11 mouse cellular contexts compared by ENCODE assay signal in genomic region chr5:35103086-35103485, GRCm38 (mm10). TPM values are rescaled to one million over a fixed set of nuclear protein-coding genes. Genes with fewer than 3 reads are reported as not detected.
DNase-seq lines count a peak whose midpoint lies in the region; ATAC-seq and TF ChIP-seq lines count a peak whose summit lies in the region.
"Had no signal": no experiment of that assay in that cellular context is flagged by ENCODE, and none has a peak within 500 bp of the region (broad histone marks: within the 10 kb centered on the region; RNA-seq: fewer than 3 reads in every experiment).

No protein-coding gene starts in this region.

- no peak overlapping the region for H3K4me3 ChIP-seq in heart, adult 2 months
- H3K4me3 ChIP-seq in limb, embryonic 15.5 days: no peak overlapping the region
- H3K4me3 ChIP-seq in limb, embryonic 10.5 days: no peak overlapping the region
- peak overlapping the region; percentile 74 to 96; a peak in 3 of 4 replicates for H3K4me3 ChIP-seq in liver, embryonic 14.5 days (ENCODE audit: insufficient read depth in 1 of 2, low read depth in 2 of 2, low read length in 2 of 2)
- no peak overlapping the region for H3K4me3 ChIP-seq in neural tube, embryonic 15.5 days (replicated peaks)

- no peak for TF ChIP-seq EP300 in heart, adult 2 months (IDR thresholded peaks at IDR 0.05; ENCODE audit: insufficient read depth, low read depth, low read length)
- no peak for TF ChIP-seq EP300 in liver, embryonic 14.5 days (IDR thresholded peaks at IDR 0.05; ENCODE audit: low read depth)

- no peaks in the 10 kb centered on the region for H3K9me3 ChIP-seq in limb, embryonic 15.5 days
- H3K9me3 ChIP-seq in limb, embryonic 10.5 days (replicated peaks): no peaks in the 10 kb centered on the region
- no peaks in the 10 kb centered on the region for H3K9me3 ChIP-seq in liver, embryonic 14.5 days (ENCODE audit: control insufficient read depth, low read length)
- no peaks in the 10 kb centered on the region for H3K9me3 ChIP-seq in neural tube, embryonic 15.5 days (replicated peaks)

- no peak for ATAC-seq in limb, embryonic 15.5 days (ENCODE audit: insufficient number of reproducible peaks, low FRiP score, low TSS enrichment, low read depth)
- no peak for ATAC-seq in liver, embryonic 14.5 days (ENCODE audit: insufficient read depth)
- no peak for ATAC-seq in neural tube, embryonic 15.5 days (ENCODE audit: low FRiP score)
- ATAC-seq: activated CD4-positive, CD25-positive, alpha-beta regulatory T cell, adult 4 months had no signal

- DNase-seq in heart, adult 11 months: peak; percentile 86
- no peak for DNase-seq in heart, adult 2 months
- DNase-seq in limb, embryonic 10.5 days (ENCODE audit: low spot score): no peak
- DNase-seq in liver, embryonic 14.5 days (ENCODE audit: low read depth in 3 of 3, low spot score in 3 of 3): no peak
- DNase-seq in left cerebral cortex, adult 11 months (ENCODE audit: low spot score): no peak
- DNase-seq in natural killer cell, adult 2 months (ENCODE audit: low spot score in 2 of 2): no peak
- DNase-seq: cerebellum, postnatal 36 days; kidney, adult 9 months had no signal

- peaks cover 5% of the 10 kb centered on the region for H3K4me1 ChIP-seq in heart, adult 2 months (ENCODE audit: control insufficient read depth, insufficient read depth, low read length)
- peaks cover 24% of the 10 kb centered on the region for H3K4me1 ChIP-seq in limb, embryonic 15.5 days
- H3K4me1 ChIP-seq in limb, embryonic 10.5 days: peaks cover 21% of the 10 kb centered on the region
- peaks cover 19 to 21% of the 10 kb centered on the region in 2 experiments for H3K4me1 ChIP-seq in liver, embryonic 14.5 days (replicated peaks; ENCODE audit: control insufficient read depth in 2 of 2, insufficient read depth in 2 of 2, low read length in 1 of 2)
- peaks cover 30% of the 10 kb centered on the region for H3K4me1 ChIP-seq in neural tube, embryonic 15.5 days

- H3K4me2 ChIP-seq in limb, embryonic 15.5 days: no peak overlapping the region
- peak overlapping the region; percentile 92 for H3K4me2 ChIP-seq in liver, embryonic 14.5 days (ENCODE audit: low read depth)
- H3K4me2 ChIP-seq in neural tube, embryonic 15.5 days: peak overlapping the region; percentile 78

- H3K9ac ChIP-seq in heart, adult 2 months (ENCODE audit: low read depth, low read length): no peak overlapping the region
- H3K9ac ChIP-seq in limb, embryonic 15.5 days: 0 out of 2 replicates have a peak overlapping the region, but pooled peaks have one; percentile 8
- no peak overlapping the region; the same call in 1 of the 2 replicates for H3K9ac ChIP-seq in liver, embryonic 14.5 days (replicated peaks)
- no peak overlapping the region for H3K9ac ChIP-seq in neural tube, embryonic 15.5 days (replicated peaks)

- no peak for TF ChIP-seq CTCF in heart, adult 2 months (IDR thresholded peaks at IDR 0.05)
- no peak for TF ChIP-seq CTCF in liver, embryonic 14.5 days (IDR thresholded peaks at IDR 0.05; ENCODE audit: low read depth)

- intact Hi-C loops in heart, adult 2 months (cut with DNase I): no loop called here

- H3K36me3 ChIP-seq in heart, adult 2 months (ENCODE audit: control insufficient read depth, insufficient read depth, low read length): no peaks in the 10 kb centered on the region
- H3K36me3 ChIP-seq in limb, embryonic 15.5 days: peaks cover 49% of the 10 kb centered on the region
- peaks cover 46% of the 10 kb centered on the region for H3K36me3 ChIP-seq in limb, embryonic 10.5 days
- peaks cover 34% of the 10 kb centered on the region for H3K36me3 ChIP-seq in liver, embryonic 14.5 days (replicated peaks; ENCODE audit: control insufficient read depth, insufficient read depth, low read depth)
- H3K36me3 ChIP-seq in neural tube, embryonic 15.5 days: peaks cover 43% of the 10 kb centered on the region

- no peak for TF ChIP-seq POLR2A in heart, adult 2 months (IDR thresholded peaks at IDR 0.05; ENCODE audit: insufficient read depth, low read depth, low read length)

- H3K79me2 ChIP-seq in heart, adult 2 months (replicated peaks; ENCODE audit: control insufficient read depth, insufficient read depth, low read length): peaks cover 2% of the 10 kb centered on the region; the same call in 1 of the 2 replicates

- WGBS in heart, adult 2 months: 90% methylated on average over 8 of the region's 8 CpGs
- 84% methylated on average over 8 of the region's 8 CpGs for WGBS in limb, embryonic 15.5 days
- WGBS in limb, embryonic 10.5 days: 86% methylated on average over 8 of the region's 8 CpGs
- WGBS in liver, embryonic 14.5 days (ENCODE audit: insufficient replicate concordance): 75% methylated on average over 8 of the region's 8 CpGs
- WGBS in neural tube, embryonic 15.5 days: 89% methylated on average over 8 of the region's 8 CpGs

- H3K27ac ChIP-seq in heart, adult 2 months: no peak overlapping the region
- no peak overlapping the region for H3K27ac ChIP-seq in limb, embryonic 15.5 days
- no peak overlapping the region for H3K27ac ChIP-seq in limb, embryonic 10.5 days
- no peak overlapping the region for H3K27ac ChIP-seq in liver, embryonic 14.5 days
- H3K27ac ChIP-seq in neural tube, embryonic 15.5 days (replicated peaks): no peak overlapping the region

- no peaks in the 10 kb centered on the region for H3K27me3 ChIP-seq in heart, adult 2 months (ENCODE audit: control insufficient read depth, insufficient read depth, low read length)
- peaks cover 5% of the 10 kb centered on the region; the same call in 1 of the 2 replicates for H3K27me3 ChIP-seq in limb, embryonic 15.5 days
- H3K27me3 ChIP-seq in limb, embryonic 10.5 days (ENCODE audit: low read depth, poor library complexity, severe bottlenecking): no peaks in the 10 kb centered on the region
- H3K27me3 ChIP-seq in liver, embryonic 14.5 days (ENCODE audit: control insufficient read depth, insufficient read depth, low read length): no peaks in the 10 kb centered on the region
- no peaks in the 10 kb centered on the region for H3K27me3 ChIP-seq in neural tube, embryonic 15.5 days (replicated peaks)

RNA-seq across cellular contexts. Expression of gene Lrpap1, which starts 2.5 kb away (rescaled TPM):
- total RNA-seq in heart, adult 2 months (2021): 10 to 100 TPM; 49.0 to 59.0 TPM
- polyA plus RNA-seq in heart, adult 2 months (2012; rRNA removed): 33.1 and 39.4 TPM in 2 replicates
- 125 and 141 TPM in 2 replicates for polyA plus RNA-seq in limb, embryonic 15.5 days (2015; fragmentation: Nextera tagmentation; extraction: Ambion mirVana)
- polyA plus RNA-seq in limb, embryonic 10.5 days (2016; fragmentation: Nextera tagmentation; extraction: Ambion mirVana): 54.6 and 58.5 TPM in 2 replicates
- polyA plus RNA-seq in liver, embryonic 14.5 days (2012; rRNA removed): 17.7 and 22.7 TPM in 2 replicates
- 72.6 and 80.2 TPM in 2 replicates for polyA plus RNA-seq in liver, embryonic 14.5 days (2014; fragmentation: Nextera tagmentation; extraction: Ambion mirVana)
- 150 and 155 TPM in 2 replicates for polyA plus RNA-seq in neural tube, embryonic 15.5 days (2015; fragmentation: Nextera tagmentation; extraction: Ambion mirVana)

RNA-seq across cellular contexts. Expression of gene Dok7, which starts 46.5 kb away (rescaled TPM):
- 10 to 100 TPM; 34.9 to 35.6 TPM for total RNA-seq in heart, adult 2 months (2021)
- polyA plus RNA-seq in heart, adult 2 months (2012; rRNA removed): 23.8 and 25.4 TPM in 2 replicates
- polyA plus RNA-seq in limb, embryonic 15.5 days (2015; fragmentation: Nextera tagmentation; extraction: Ambion mirVana): 5.5 and 9.5 TPM in 2 replicates
- polyA plus RNA-seq in limb, embryonic 10.5 days (2016; fragmentation: Nextera tagmentation; extraction: Ambion mirVana): 0.26 and 0.31 TPM in 2 replicates
- polyA plus RNA-seq in liver, embryonic 14.5 days (2012; rRNA removed): 0.02 TPM in 2 replicates
- 0.04 TPM in 1 of 2 replicates, not detected in the other for polyA plus RNA-seq in liver, embryonic 14.5 days (2014; fragmentation: Nextera tagmentation; extraction: Ambion mirVana)
- polyA plus RNA-seq in neural tube, embryonic 15.5 days (2015; fragmentation: Nextera tagmentation; extraction: Ambion mirVana): 7.4 and 10.5 TPM in 2 replicates
- polyA plus RNA-seq: activated CD4-positive, CD25-positive, alpha-beta regulatory T cell, adult 4 months had no signal

Comparison
In these comparisons a context has a peak if more than half of its experiments do, and no peak if none do; other contexts are left out.
1. H3K4me3 ChIP-seq: peak in liver, embryonic 14.5 days (2 of 2); none in heart, adult 2 months (single experiment), limb, embryonic 15.5 days (single experiment), limb, embryonic 10.5 days (single experiment) and neural tube, embryonic 15.5 days (single experiment).